Mouse (Mus musculus) thymus, adult 18-20 months (tissue): Measurements from ENCODE around the gene Tbxas1.

Source experiments
- DNase-seq, 2 experiments: peaks; one replicate each; pipeline ENCODE4 v3.0.0; 2022; ENCODE audit warnings: mixed read lengths in 2 of 2

Tbxas1 gene

DNA sequence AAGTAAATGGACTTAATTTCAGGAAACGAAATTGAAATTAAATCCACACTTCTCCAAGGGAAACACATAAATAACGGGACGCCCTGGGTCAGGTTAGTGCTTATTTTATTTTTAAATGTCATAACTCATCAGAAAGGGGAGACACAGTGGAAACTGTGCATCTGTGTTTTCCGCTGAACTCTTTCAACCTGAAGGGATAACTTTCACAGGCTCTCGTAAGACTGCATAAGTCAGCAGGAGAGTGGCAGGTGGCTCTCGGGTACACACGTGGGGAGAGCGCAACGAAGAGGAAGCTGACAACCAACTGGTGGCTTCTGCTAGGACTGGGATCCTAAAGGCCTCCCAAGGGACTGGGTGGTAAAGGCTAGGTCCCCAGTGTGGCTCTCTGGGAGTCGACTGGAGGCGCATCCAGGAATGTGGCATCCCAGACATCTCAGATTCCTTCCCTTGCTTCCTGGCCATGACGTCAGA is 128.8 kb downstream of the Tbxas1 start:
- DNase-seq: no peak

DNA sequence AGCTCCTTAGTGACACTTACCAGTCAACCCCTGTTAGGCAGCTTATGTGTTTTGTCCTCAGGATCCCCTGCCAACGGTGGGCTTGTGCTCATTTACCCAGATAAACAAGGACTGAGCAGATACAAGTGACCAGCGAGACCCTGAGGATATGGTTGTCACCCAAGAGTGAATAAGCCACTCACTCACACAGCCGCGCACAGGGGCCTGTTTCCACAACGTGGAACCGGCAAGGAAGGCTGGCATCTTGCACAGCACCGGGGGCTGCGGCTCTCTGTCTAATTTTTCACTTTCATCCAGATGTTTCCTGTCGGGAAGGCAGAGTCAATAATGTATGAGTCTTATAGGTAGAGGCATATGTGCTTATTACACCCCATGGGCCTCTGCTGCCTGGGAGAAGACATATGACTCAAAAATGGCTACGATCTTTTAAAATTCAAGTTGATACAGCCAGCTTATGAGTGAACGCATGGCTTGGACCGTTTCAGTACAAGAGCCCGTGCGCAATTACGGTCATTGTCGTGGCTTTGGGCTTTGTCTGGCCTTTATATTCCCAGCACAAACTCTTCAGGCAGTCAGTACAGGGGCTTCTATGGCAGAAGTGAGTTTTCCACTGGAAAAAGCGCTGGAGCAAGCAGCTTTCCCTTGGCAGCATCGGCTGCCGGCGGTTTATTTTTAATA is 130.2 kb downstream of the Tbxas1 start:
- DNase-seq: no peak

DNA sequence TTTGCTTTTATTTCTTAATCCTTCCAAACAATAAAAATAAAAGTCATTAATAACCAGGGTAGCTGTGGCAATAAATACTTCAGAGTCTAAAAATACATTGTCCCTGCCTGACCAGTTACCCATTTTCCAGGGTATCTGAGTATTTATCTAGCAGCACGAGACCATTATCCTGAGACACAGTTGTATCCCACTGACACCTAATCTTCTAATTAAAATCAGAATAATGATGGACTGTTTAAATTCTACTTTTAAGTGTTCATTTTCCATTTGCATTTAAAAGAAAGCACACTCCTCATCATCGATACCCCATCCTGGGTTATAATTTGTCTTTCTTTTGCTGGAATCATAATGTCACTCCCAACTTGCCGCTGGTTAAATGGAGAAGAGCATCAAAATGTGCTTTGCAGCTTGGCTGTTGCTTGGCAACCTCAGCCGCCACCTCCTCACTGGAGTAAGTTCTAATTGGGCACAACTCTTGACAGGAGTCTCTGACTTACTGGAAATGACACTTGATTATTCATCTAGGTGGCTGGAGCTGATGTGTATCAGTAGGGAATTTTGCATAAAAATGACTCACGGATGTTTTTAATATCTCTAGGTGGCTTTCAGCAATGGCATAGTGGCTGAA is 130.9 kb downstream of the Tbxas1 start:
- DNase-seq: no peak

DNA sequence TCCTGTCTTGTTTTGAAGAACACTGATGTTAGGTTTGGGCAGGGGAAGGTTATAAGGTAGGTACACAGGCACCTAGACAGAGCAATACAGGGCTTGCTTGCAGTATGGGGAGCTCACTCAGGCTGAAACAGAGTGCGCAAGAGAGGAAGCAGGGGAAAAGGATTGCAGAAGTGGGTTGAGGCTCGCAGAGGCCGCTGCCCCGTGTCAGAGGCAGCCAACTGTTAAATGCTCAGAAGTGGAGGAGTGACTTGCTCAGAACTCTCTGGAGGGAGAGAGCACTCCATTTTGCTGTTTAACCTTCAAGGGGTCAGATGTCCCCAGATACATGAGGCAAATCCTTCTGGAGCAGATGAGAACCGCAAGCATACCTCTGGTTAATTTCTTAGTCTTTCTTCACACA is 132.0 kb downstream of the Tbxas1 start:
- DNase-seq: no peak

GRCm38 (mm10) chr6:39008116-39008515 is 132.9 kb downstream of the Tbxas1 start:
- no peak for DNase-seq

DNA sequence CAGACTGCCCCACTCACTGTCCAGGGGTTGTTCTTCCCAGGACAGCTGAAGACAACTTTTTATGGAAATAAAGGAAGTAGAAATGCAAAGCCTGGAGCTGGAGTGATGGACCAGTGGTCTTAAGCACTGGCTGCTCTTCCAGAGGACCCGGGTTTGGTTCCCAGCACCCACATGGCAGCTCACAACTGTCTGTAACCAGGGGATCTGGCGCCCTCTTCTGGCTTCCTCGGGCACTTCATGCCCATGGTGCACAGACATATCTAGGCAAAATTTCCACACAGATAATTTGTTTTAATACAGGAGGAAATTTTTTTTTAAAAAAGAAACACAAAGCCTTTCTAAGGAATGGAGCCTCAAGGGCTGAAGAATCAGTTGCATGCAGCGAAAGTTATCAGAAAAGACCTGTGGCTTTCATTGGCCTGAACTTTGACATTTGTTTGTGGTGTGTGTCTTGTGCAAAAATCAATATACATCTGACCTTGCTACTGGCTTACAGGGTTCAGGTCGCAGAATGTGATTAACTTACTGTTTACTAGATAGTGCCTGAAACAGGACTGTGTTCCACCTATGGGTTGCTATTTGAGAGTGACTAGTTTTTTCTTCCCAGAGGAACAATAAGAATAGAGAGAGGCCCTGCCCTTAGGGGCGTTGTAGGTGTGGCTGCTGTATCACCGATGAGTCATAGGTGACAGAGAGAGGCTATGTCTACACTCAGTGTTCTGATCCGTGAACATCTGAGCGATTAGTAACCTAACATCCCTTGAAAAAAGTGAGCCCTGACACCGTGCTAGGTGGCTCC is 138.0 kb downstream of the Tbxas1 start:
- no peak for DNase-seq

DNA sequence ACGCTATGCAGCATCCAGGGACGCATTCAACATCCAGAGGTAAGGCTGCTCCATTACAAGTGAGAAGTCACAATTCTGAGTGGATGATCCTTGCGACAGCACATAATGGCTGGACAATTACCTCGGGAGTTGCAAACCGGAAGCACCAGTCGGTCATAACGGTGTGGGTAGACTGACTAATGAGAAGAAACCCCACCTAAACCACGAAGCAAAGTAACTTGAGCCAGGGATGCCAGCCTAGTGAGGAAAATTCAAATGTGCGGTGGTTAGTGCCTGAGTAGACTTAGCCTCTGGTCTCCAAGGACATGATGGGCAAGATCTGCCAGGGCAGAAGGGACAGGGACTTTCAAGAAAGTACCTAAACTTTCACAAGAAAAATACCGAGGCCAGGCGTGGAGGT is 142.7 kb downstream of the Tbxas1 start:
- no peak for DNase-seq

DNA sequence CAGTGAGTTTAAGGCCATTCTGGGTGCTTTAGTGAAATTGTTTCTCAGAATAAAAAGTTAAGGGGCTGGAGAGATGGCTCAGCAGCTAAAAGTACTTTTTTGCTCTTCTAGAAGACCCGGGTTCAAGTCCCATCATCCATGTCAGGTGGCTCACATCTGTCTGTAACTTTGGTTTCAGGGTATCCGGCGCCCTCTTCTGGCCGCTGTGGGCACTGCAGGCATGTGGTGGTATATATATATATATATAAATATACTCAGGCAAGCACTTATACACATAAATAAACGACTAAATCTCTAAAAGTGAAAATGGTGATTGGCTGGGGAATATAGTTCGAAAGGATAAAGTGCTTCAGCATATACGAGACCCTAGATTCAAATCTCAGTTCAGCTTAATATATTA is 143.6 kb downstream of the Tbxas1 start:
- no peak for DNase-seq

DNA sequence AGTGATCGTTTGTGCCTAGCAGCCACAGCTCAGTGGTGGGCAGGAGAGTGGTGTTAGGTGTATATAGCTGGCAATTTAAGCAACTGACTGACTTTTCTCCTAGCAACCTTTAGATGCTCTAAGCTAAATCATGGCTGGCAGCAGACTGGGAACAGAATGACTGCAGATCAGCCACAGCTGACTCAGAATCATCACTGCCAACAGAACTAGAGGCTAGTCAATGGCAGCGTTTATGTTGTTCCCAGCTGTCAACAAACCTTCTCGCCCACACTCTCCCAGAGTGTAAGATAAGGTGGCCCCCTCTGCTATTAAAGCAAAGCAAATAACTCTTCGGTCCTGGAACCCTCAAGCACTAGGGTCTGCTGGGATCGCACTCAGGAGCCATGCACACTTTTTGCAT is 144.0 kb downstream of the Tbxas1 start:
- DNase-seq: no peak

GRCm38 (mm10) chr6:39021909-39022308 is 146.7 kb downstream of the Tbxas1 start:
- no peak for DNase-seq

DNA sequence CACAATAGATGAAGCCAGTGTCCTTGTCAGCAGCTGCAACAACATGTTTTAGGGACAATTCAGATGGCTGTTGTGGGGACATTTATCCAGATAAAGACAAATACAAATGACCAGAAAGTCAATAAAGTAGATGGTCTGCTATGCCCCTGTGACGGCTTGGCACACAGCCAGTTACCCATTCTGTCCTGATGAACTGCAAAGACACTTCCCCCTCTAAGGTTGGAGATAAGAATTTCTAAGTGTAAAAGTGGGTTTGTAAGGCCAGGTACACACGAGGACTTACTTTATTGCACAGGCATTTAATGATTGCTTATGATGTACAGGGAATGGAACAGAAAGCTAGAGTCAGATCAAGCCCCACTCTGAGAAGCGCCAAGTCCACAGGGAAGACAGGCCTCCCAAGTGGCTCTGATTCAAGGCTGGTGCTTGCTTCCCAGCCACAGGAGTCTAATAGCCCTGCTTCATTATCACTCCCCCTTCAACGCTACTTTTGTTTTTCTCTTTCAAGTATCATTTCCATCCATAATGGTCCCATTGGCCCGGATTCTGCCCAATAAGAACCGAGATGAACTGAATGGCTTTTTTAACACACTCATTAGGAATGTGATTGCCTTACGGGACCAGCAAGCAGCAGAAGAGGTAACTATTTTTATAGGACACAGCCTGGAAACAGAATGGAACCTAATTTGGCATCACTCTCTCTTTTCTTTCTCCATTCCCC is 147.4 kb downstream of the Tbxas1 start:
- DNase-seq: no peak

DNA sequence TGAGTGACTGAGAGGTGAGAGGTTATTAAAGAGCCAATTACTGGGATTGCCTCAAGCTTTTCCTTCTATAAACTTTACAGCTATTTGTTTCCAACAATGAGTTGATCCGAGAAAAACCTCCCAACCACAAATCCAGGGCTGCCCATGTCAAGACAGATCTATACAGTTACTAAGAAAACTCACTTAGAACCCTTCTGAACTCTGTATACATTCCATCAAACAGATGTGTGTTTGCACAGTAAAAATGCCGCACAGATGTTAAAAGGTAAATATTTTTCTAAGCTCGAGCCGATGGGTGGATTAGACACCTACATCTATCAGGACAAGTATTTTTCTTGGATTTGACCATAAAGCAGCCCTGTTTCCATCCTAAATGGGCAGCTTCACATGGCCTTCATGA is 149.4 kb downstream of the Tbxas1 start:
- DNase-seq: no peak

- no peak for DNase-seq
Observed at GRCm38 (mm10) chr6:39025038-39025437, 149.8 kb downstream of the Tbxas1 start.

GRCm38 (mm10) chr6:39030714-39031113 is 155.5 kb downstream of the Tbxas1 start:
- no peak for DNase-seq

GRCm38 (mm10) chr6:39033676-39034075 is 158.5 kb downstream of the Tbxas1 start:
- DNase-seq: no peak

DNA sequence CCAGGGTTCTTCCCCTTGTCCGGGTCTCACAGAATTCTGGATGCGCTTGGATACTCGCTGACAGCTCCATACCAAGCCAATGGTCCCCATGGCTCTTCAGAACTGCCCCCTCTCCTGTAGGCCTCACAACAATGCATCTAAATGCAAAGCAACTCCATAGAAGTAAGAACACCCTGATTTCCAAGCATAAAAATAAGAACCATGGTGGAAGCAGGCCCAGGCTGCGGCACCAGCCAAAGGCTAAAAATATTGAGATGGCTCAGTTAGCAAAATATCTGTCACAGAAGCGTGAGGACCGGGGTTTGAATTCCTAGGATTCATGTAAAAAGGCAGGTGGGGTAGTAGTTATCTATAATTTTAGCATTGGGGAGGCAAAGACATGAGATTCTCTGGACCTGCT is 159.8 kb downstream of the Tbxas1 start:
- DNase-seq: no peak

GRCm38 (mm10) chr6:39036204-39036603 is 161.0 kb downstream of the Tbxas1 start:
- DNase-seq: no peak

GRCm38 (mm10) chr6:39040451-39040850 is 165.2 kb downstream of the Tbxas1 start:
- DNase-seq: no peak

DNA sequence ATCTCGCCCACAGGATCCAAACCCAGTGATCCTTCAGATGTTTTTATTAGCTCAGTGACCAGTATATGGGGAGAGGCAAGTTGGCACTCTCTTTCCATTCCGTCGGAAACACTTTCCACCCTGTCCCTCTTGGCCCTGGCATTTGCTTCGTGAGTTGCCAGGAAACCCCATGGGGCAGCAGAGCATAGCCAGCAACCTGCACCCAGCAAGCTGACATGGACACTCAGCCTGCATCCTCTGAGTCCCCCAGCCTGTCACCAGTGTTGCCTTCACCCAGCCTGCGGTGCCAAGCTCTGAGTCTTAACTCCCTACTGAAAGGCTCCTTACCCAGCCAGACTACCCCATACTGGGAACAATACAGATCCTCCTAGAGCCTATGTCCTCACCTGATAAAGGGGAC is 173.9 kb downstream of the Tbxas1 start:
- no peak for DNase-seq

- no peak for DNase-seq
Observed at GRCm38 (mm10) chr6:39050836-39051235, 175.6 kb downstream of the Tbxas1 start.

GRCm38 (mm10) chr6:39051799-39052556 is 176.8 kb downstream of the Tbxas1 start:
- no peak for DNase-seq

GRCm38 (mm10) chr6:39052636-39053035 is 177.4 kb downstream of the Tbxas1 start:
- no peak for DNase-seq
